Mouse (Mus musculus) hindbrain, embryonic 11.5 days (tissue): ENCODE data around the gene Nutf2. TPM values are rescaled to one million over a fixed set of nuclear protein-coding genes. Genes with fewer than 3 reads are reported as not detected.
A peak's percentile ranks its signal among the peaks of the same experiment; 100 is the strongest.

Experiments
- ATAC-seq: fragments of 200-750 bp; cut with Nextera tagmentation; 2 replicates; pipeline ENCODE4 v1.8.0; 2017; ENCODE audit warnings: mild to moderate bottlenecking, moderate TSS enrichment, moderate library complexity; ENCODE audit not compliant: low FRiP score
- DNase-seq: peaks from one replicate; pipeline ENCODE4 v3.0.0-alpha.2; 2015; ENCODE audit warnings: low spot score
- H3K27ac ChIP-seq: fragments of 300-500 bp; sonication (generic); 2 replicates; pipeline ENCODE4 v1.5.1; 2014; ENCODE audit warnings: mild to moderate bottlenecking, low read depth, low read length
- H3K27me3 ChIP-seq: fragments of 300-500 bp; sonication (generic); 2 replicates; pipeline ENCODE4 v1.6.1; 2014; ENCODE audit warnings: mild to moderate bottlenecking, low read length, moderate library complexity, mixed read lengths; ENCODE audit not compliant: control insufficient read depth, insufficient read depth
- H3K36me3 ChIP-seq: fragments of 300-500 bp; sonication (generic); 2 replicates; pipeline ENCODE4 v1.6.1; 2014; ENCODE audit warnings: mild to moderate bottlenecking, low read length, moderate library complexity, mixed read lengths; ENCODE audit not compliant: control insufficient read depth, insufficient read depth
- H3K4me1 ChIP-seq: fragments of 300-500 bp; sonication (generic); replicated peaks from 2 replicates; pipeline ENCODE4 v1.6.1; 2014; ENCODE audit warnings: low read length, mixed read lengths; ENCODE audit not compliant: control insufficient read depth, insufficient read depth
- H3K4me2 ChIP-seq: fragments of 300-500 bp; sonication (generic); replicated peaks from 2 replicates; pipeline ENCODE4 v1.6.1; 2014; ENCODE audit warnings: mild to moderate bottlenecking, low read depth, low read length
- H3K4me3 ChIP-seq: fragments of 300-500 bp; sonication (generic); 2 replicates; pipeline ENCODE4 v1.5.1; 2014; ENCODE audit warnings: low read depth, low read length
- H3K9ac ChIP-seq: fragments of 300-500 bp; sonication (generic); 2 replicates; pipeline ENCODE4 v1.6.1; 2014; ENCODE audit warnings: low read depth, low read length
- H3K9me3 ChIP-seq: fragments of 300-500 bp; sonication (generic); 2 replicates; pipeline ENCODE4 v1.6.1; 2016; ENCODE audit warnings: low read length; ENCODE audit not compliant: control insufficient read depth
- WGBS: fragments of 180-500 bp; shearing (Covaris S2); extraction: QIAGEN DNeasy Blood & Tissue Kit; methylation state at CpG from one replicate; pipeline ENCODE4 v1.1.7; 2014; 5-methylcytosine and 5-hydroxymethylcytosine counted together
- polyA plus RNA-seq: library from polyadenylated mRNA; unstranded; fragments of >200 nt; fragmentation: Nextera tagmentation; extraction: Ambion mirVana; gene quantifications from 2 replicates; pipeline ENCODE4 v1.2.1, GENCODE M21; 2014

Nutf2 gene
- polyA plus RNA-seq, 1 experiment from 2014 or later: 278 TPM

DNA sequence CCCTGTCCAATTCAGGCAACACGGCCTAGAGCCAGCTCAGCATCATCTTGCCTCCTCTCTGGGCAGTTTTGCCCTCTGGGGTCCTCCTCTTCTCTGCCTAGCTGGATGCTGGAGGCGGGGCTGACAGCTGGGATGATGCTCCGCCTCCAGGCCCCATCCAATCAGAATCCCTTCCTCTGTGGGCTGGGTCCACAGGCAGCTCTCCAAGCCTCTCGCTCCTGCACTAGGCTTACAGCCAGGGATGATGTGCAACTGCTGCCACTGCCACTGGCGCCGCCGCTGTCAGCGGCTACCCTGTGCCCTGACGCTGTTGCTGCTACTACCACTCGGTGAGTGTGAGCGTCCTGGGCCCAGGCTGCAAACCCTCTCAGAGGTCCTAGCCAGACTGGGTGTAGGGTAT is 33.0 kb downstream of the Nutf2 start, which contains the start of gene Nrn1l:
TSS of gene Nrn1l (plus strand) at position 229 of the 400 bp plus-strand sequence.
- peaks cover 3% of the 10 kb centered on the region; the same call in 1 of the 2 replicates for H3K4me1 ChIP-seq
- no peak within 1 kb of the TSS for H3K9ac ChIP-seq
- H3K4me2 ChIP-seq: no peak within 1 kb of the TSS
- peak; percentile 93 for ATAC-seq
- WGBS: 3% methylated on average over 11 of the region's 11 CpGs
- no peak within 1 kb of the TSS for H3K27ac ChIP-seq
- peak; percentile 81 for DNase-seq
- H3K9me3 ChIP-seq: no peaks in the 10 kb centered on the region
- H3K36me3 ChIP-seq: peaks cover 17% of the 10 kb centered on the region
- no peaks in the 10 kb centered on the region for H3K27me3 ChIP-seq
- H3K4me3 ChIP-seq: no peak within 1 kb of the TSS

DNA sequence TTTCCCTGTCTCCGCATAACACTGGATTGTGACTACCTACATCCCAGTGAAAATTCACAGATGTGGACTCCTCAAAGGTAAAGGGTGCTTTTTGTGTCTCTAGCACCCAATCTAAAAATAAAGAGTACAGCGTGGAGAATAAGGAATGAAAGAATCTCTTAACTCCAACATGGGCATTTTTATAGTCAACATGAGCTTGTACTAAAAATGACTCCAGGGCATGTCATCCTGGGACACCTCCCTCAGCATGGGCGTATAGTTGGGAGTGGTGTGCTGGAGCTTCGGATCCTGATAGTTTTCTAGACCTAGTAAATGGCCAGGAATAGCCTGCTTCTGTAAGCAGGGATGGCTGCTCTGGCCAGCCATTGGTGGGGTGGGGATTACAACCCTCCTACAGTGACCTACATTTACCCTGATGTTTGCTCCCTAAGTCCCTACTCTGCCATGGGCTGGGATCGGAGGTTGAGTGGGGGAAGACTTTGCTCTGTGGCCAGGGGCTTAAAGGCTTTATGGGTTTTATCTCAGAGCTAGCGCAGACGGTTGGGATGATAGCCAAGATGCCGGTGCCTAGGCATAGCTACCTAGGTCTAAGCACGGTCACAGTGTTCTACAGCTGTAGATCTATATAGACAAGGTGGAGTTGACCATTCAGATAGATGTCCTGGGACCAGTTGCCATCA is 37.6 kb downstream of the Nutf2 start:
- Histone ChIP-seq H3K9ac (no peak overlapping the region), H3K4me1 (peaks cover 3% of the 10 kb centered on the region; the same call in 1 of the 2 replicates), H3K27me3 (no peaks in the 10 kb centered on the region), H3K27ac (no peak overlapping the region), H3K36me3 (no peaks in the 10 kb centered on the region), H3K4me2 (no peak overlapping the region), H3K4me3 (no peak overlapping the region), H3K9me3 (no peaks in the 10 kb centered on the region)
- WGBS: 88% methylated on average over 9 of the region's 9 CpGs
- ATAC-seq: no peak
- DNase-seq: no peak

DNA sequence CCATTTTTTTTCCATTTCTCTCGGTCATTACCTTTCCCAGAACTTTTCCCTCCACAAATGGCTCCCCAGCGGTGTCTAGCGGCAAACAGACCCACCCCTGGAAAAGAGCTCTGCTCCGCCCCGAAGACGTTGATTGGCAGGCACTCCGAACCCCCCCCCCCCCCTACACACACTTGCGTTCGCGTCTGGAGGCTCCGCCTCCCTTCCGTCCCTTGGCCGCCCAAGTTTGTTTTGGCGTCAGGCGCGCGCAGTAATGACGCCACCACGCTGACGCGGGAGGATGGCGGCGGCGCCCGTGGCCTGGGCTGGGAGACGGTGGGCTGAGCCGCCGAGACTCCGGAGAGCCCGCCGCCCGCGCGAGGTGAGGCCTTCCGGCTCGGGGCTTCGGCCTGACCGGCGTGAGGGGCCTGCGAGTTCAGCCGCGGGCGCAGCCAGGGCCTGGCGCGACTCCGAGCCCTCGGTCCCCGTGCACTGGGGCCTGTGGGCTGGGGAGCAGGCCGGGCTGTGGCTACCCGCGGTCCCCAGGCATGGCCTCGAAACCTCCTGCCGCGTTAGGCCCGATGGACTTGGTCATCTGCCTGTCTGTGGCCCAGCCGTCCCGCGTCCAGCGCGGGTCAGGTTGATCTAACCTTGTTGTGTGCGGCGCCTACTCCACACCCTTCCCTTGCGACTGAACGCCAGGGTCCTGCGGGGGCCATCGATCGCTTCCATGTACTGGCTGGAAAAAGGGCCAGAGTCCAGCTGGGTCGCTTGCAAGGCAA is 40.0 kb downstream of the Nutf2 start, which contains the start of gene Pskh1:
TSS of gene Pskh1 (plus strand) at position 262 of the 761 bp plus-strand sequence.
- H3K9me3 ChIP-seq: no peaks in the 10 kb centered on the region
- no peaks in the 10 kb centered on the region for H3K36me3 ChIP-seq
- H3K4me1 ChIP-seq: no peaks in the 10 kb centered on the region
- peak; percentile 96 for DNase-seq
- peak within 1 kb of the TSS; percentile 92 for H3K4me3 ChIP-seq
- H3K4me2 ChIP-seq: peak within 1 kb of the TSS; percentile 80
- WGBS: under 1% methylated on average over 67 of the region's 68 CpGs
- ATAC-seq: peak; percentile 97
- peak within 1 kb of the TSS; percentile 79 for H3K27ac ChIP-seq
- peak within 1 kb of the TSS; percentile 95 for H3K9ac ChIP-seq
- no peaks in the 10 kb centered on the region for H3K27me3 ChIP-seq

DNA sequence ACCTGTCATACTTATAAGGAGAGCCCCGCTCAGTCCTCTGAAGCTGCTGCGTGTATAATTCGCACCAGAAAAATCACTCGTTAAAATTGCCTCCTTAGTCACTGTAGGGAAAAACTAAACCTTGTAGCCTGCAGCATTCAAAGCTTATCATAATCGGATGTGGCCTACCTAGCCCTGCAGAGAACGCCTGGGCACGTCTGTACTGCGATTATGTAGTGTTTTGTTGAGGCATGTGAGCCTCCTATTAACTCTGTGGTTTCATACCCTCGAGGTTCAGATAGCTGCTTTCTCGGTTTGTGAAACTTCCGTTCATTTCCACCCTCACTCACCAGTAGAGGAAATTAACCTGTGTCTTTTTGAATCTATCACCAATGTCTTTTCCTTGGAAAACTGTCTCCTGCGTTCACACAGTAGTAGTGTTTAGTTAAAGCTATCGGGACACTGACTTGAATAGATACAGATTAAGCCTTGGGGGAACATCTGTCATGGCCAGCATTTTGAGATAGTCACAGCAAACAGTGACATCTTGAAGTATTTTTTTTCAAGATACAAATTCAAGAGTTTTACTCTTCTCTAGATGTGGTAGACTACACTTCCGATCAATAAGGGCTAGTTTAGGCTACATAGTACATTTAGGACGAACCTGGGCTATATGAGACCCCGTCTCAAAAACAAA is 40.7 kb downstream of the Nutf2 start:
- 0 out of 2 replicates have a peak, but pooled peaks have one; percentile 6 for ATAC-seq
- Histone ChIP-seq H3K4me2 (peak overlapping the region; percentile 80), H3K9me3 (no peaks in the 10 kb centered on the region), H3K4me1 (no peaks in the 10 kb centered on the region), H3K4me3 (peak overlapping the region; percentile 92), H3K36me3 (no peaks in the 10 kb centered on the region), H3K9ac (peak overlapping the region; percentile 95), H3K27me3 (no peaks in the 10 kb centered on the region), H3K27ac (peak overlapping the region; percentile 79)
- whole genome bisulfite sequencing: 43% methylated on average over 16 of the region's 16 CpGs
- no peak for DNase-seq

DNA sequence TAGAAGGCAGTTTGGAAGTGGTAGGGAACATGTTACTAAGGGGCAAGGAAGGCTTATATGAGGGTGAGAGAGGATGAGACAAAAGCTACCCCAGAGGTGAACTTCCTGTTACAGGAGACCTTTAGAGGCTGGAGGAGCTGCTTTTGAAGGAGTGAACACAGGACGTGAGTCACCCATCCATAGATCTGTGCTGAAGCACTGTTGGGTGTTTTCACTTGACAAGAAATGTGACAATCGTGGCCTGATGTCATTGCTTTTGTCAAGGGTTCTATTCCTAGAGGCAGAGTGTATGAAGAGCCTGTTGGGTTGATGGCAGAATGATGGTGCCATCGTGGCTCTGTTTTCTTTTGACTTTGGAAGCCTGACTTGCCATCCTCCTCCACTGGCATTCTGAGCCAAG is 59.0 kb downstream of the Nutf2 start:
- no peak for ATAC-seq
- WGBS: 88% methylated on average over 3 of the region's 3 CpGs

DNA sequence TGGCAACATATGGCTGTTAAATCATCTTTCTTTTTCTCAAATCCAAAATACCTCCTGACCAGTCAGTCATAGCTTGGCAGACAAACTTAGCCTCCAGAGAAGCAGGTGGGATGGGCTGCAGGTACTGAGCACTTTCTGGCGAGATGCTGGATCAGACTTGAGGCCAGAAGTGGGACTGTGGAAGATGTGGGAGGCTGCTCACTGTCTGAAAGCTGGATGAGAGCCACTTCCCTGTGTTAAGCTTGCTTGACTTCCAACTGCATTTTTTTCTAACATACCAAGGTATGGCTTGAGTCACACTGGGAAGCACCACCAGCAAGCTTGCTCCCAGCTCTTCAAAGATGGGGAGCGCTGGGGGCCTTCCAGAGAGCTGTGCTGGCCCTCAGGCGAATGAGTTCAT is 64.7 kb downstream of the Nutf2 start:
- H3K9me3 ChIP-seq: no peaks in the 10 kb centered on the region
- H3K36me3 ChIP-seq: no peaks in the 10 kb centered on the region
- H3K4me3 ChIP-seq: no peak overlapping the region
- no peak overlapping the region for H3K9ac ChIP-seq
- ATAC-seq (no peak), DNase-seq (no peak)
- H3K27ac ChIP-seq: no peak overlapping the region
- no peak overlapping the region for H3K4me2 ChIP-seq
- WGBS: 73% methylated on average over 3 of the region's 3 CpGs
- H3K27me3 ChIP-seq: no peaks in the 10 kb centered on the region
- no peaks in the 10 kb centered on the region for H3K4me1 ChIP-seq

More for the DNA sequence above, 59.0 kb downstream of the Nutf2 start:
- H3K36me3 ChIP-seq: no peaks in the 10 kb centered on the region
- no peaks in the 10 kb centered on the region for H3K27me3 ChIP-seq
- no peak overlapping the region for H3K27ac ChIP-seq
- H3K4me1 ChIP-seq: no peaks in the 10 kb centered on the region
- no peak for DNase-seq
- no peaks in the 10 kb centered on the region for H3K9me3 ChIP-seq
- no peak overlapping the region for H3K9ac ChIP-seq
- H3K4me3 ChIP-seq: no peak overlapping the region
- no peak overlapping the region for H3K4me2 ChIP-seq

Other genes with a start within 250 kb of the Nutf2 start
- 115 and 121 TPM in 2 replicates for gene Ctcf, start 224.0 kb upstream of the Nutf2 start, polyA plus RNA-seq
- 0.68 and 2.1 TPM in 2 replicates for gene Agrp, start 223.2 kb upstream of the Nutf2 start, polyA plus RNA-seq
- 3.9 TPM in 2 replicates for gene Carmil2, start 174.3 kb upstream of the Nutf2 start, polyA plus RNA-seq
- 70.0 and 74.1 TPM in 2 replicates for gene Acd, start 159.5 kb upstream of the Nutf2 start, polyA plus RNA-seq
- 25.9 and 26.8 TPM in 2 replicates for gene Pard6a, start 159.4 kb upstream of the Nutf2 start, polyA plus RNA-seq
- gene 4933405L10Rik, start 152.9 kb upstream of the Nutf2 start, polyA plus RNA-seq: 0.31 TPM in 1 of 2 replicates, not detected in the other
- gene Enkd1, start 152.4 kb upstream of the Nutf2 start, polyA plus RNA-seq: 26.4 and 27.9 TPM in 2 replicates
- 38.3 and 41.6 TPM in 2 replicates for gene Gfod2, start 101.9 kb upstream of the Nutf2 start, polyA plus RNA-seq
- 13.7 and 17.8 TPM in 2 replicates for gene Ranbp10, start 33.2 kb upstream of the Nutf2 start, polyA plus RNA-seq
- 1.2 and 1.4 TPM in 2 replicates for gene Tsnaxip1, start 32.8 kb upstream of the Nutf2 start, polyA plus RNA-seq
- gene Cenpt, start 7.3 kb upstream of the Nutf2 start, polyA plus RNA-seq: 55.4 TPM in 2 replicates
- 60.5 and 66.7 TPM in 2 replicates for gene Thap11, start 5.4 kb upstream of the Nutf2 start, polyA plus RNA-seq
- gene Edc4, start 20.3 kb downstream of the Nutf2 start, polyA plus RNA-seq: 31.9 and 32.6 TPM in 2 replicates
- not detected in 2 replicates for gene Nrn1l, start 33.0 kb downstream of the Nutf2 start, polyA plus RNA-seq
- gene Pskh1, start 39.9 kb downstream of the Nutf2 start, polyA plus RNA-seq: 11.1 and 12.5 TPM in 2 replicates
- gene Ctrl, start 73.3 kb downstream of the Nutf2 start, polyA plus RNA-seq: 0.81 and 1.3 TPM in 2 replicates
- 21.6 and 24.6 TPM in 2 replicates for gene Psmb10, start 77.9 kb downstream of the Nutf2 start, polyA plus RNA-seq
- gene Lcat, start 82.8 kb downstream of the Nutf2 start, polyA plus RNA-seq: 0.54 and 0.73 TPM in 2 replicates
- gene Slc12a4, start 105.5 kb downstream of the Nutf2 start, polyA plus RNA-seq: 7.8 and 8.4 TPM in 2 replicates
- not detected in 2 replicates for gene Dpep3, start 118.8 kb downstream of the Nutf2 start, polyA plus RNA-seq
- gene Dus2, start 130.8 kb downstream of the Nutf2 start, polyA plus RNA-seq: 16.4 and 22.0 TPM in 2 replicates
- 0.15 TPM in 1 of 2 replicates, not detected in the other for gene Dpep2nb, start 145.4 kb downstream of the Nutf2 start, polyA plus RNA-seq
- 21.2 and 21.3 TPM in 2 replicates for gene Ddx28, start 151.3 kb downstream of the Nutf2 start, polyA plus RNA-seq
- gene Nfatc3, start 198.3 kb downstream of the Nutf2 start, polyA plus RNA-seq: 4.2 and 8.1 TPM in 2 replicates